Mouse (Mus musculus) lung, postnatal 0 days (tissue): ENCODE measurements around the gene Stx19.

ENCODE experiments used
- CTCF ChIP-seq: IDR thresholded peaks from 2 replicates; pipeline ENCODE4 v1.5.1; 2016; ENCODE audit warnings: antibody characterized with exemption, mild to moderate bottlenecking
- EP300 ChIP-seq: IDR thresholded peaks from 2 replicates; pipeline ENCODE4 v1.6.1; 2016; ENCODE audit warnings: antibody characterized with exemption, mild to moderate bottlenecking, control low read depth

DNA sequence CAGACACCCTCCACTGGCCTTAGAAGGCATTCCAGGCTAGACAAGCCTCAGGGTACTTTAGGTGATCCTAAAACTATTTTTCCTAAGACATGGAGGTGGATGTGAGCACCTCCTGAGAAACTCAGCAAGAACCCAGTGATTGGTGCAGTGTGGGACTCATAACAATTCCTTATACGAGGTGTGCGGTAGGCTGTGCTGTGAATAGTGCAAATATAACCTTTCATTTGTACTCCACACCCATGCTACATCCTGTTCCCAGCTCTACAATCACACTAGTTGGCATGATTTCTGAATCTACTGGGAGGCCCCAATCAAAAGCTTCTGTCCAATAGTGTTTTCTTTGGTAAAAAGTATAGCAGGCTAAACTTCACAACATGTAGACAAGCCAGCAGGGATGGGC is 17.6 kb downstream of the Stx19 start:
- TF ChIP-seq CTCF: no peak
- no peak for TF ChIP-seq EP300
